In the genomic region with DNA sequence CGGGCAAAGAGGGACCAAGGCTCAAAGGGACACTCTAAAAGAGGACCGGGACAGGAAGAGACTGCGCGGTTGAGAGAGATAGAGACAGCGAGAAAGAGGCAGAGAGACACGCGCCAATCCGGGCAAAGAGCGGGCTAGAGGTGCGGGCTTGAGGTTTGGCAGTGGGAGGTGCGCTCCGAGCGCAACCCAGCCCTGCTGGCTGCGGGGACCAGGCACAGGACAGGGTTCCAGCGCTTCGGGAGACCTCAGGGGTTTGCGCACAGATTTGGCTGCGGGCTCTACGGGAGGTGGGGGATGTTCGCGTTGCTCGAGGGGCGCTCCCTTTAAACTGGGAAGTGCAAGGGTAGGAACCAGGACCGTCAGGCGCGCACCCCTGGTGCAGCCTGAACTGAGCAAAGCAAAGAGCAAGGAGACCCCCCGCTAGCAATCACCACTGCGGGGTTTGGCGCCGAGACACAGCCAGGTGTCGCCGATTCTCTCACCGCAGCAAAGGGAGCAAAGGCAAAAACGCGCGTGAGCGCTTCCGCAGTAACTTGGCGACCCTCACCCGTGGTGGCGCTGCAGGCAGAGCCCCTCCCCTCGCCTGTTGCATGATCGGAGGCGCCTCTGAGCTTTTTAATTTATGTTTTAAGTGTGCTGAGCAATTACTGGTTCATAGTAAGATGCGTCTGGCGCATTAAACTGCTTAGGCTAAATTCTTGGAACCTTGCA, we compare ENCODE assay signal across 10 mouse cellular contexts. TPM values are rescaled to one million over a fixed set of nuclear protein-coding genes. Genes with fewer than 3 reads are reported as not detected.
A peak's percentile ranks its signal among the peaks of the same experiment; 100 is the strongest.
DNase-seq lines count a peak whose midpoint lies in the region; ATAC-seq and TF ChIP-seq lines count a peak whose summit lies in the region.
"Had no signal": no experiment of that assay in that cellular context is flagged by ENCODE, and none has a peak within 500 bp of the region (broad histone marks: within the 10 kb centered on the region; RNA-seq: fewer than 3 reads in every experiment).

No protein-coding gene starts in this region.

- 18% methylated on average over 46 of the region's 46 CpGs for WGBS in kidney, embryonic 14.5 days
- 19% methylated on average over 46 of the region's 46 CpGs for WGBS in embryonic facial prominence, embryonic 13.5 days
- 18% methylated on average over 44 of the region's 46 CpGs for WGBS in intestine, embryonic 16.5 days
- WGBS in cerebellum, adult 2 months, result 5% methylated on average over 46 of the region's 46 CpGs
- 3% methylated on average over 40 of the region's 46 CpGs for WGBS in thymus, adult 2 months

- peak overlapping the region; percentile 45 for H3K4me2 ChIP-seq in kidney, embryonic 14.5 days (replicated peaks; ENCODE audit: low read depth, low read length)
- peak overlapping the region; percentile 60 for H3K4me2 ChIP-seq in embryonic facial prominence, embryonic 13.5 days
- H3K4me2 ChIP-seq in intestine, embryonic 16.5 days (ENCODE audit: low read depth, low read length), result peak overlapping the region; percentile 44

- H3K27ac ChIP-seq in kidney, embryonic 14.5 days (ENCODE audit: low read depth, low read length), result no peak overlapping the region
- H3K27ac ChIP-seq in embryonic facial prominence, embryonic 13.5 days, result no peak overlapping the region
- H3K27ac ChIP-seq in intestine, embryonic 16.5 days (ENCODE audit: low read length), result no peak overlapping the region
- no peak overlapping the region for H3K27ac ChIP-seq in cerebellum, adult 2 months (ENCODE audit: insufficient read depth, low read length)
- H3K27ac ChIP-seq in thymus, adult 2 months (ENCODE audit: control insufficient read depth, insufficient read depth, low read length), result no peak overlapping the region

- no peak; the same call in 1 of the 2 replicates for ATAC-seq in kidney, embryonic 14.5 days (ENCODE audit: low FRiP score, low TSS enrichment)
- ATAC-seq in embryonic facial prominence, embryonic 13.5 days (ENCODE audit: insufficient number of reproducible peaks, insufficient read depth, low FRiP score, low TSS enrichment, low read depth), result peak; percentile 26; the same call in 1 of the 2 replicates
- no peak for ATAC-seq in intestine, embryonic 16.5 days

- no peak for TF ChIP-seq POLR2A in cerebellum, adult 2 months (IDR thresholded peaks at IDR 0.05; ENCODE audit: borderline replicate concordance, insufficient read depth, low read length)
- TF ChIP-seq POLR2A in thymus, adult 2 months (IDR thresholded peaks at IDR 0.05; ENCODE audit: control insufficient read depth, extremely low read depth, insufficient read depth, low read length, poor library complexity), result no peak

- H3K27me3 ChIP-seq in kidney, embryonic 14.5 days (ENCODE audit: control insufficient read depth, insufficient read depth, low read length), result peaks cover 19% of the 10 kb centered on the region
- H3K27me3 ChIP-seq in embryonic facial prominence, embryonic 13.5 days, result peaks cover 42% of the 10 kb centered on the region
- peaks cover 22% of the 10 kb centered on the region; the same call in 1 of the 2 replicates for H3K27me3 ChIP-seq in intestine, embryonic 16.5 days (replicated peaks; ENCODE audit: control insufficient read depth, insufficient read depth, low read length)
- H3K27me3 ChIP-seq in cerebellum, adult 2 months (ENCODE audit: control insufficient read depth, insufficient read depth, low read length), result no peaks in the 10 kb centered on the region; the same call in 1 of the 2 replicates
- no peaks in the 10 kb centered on the region; the same call in 1 of the 2 replicates for H3K27me3 ChIP-seq in thymus, adult 2 months (ENCODE audit: control insufficient read depth, insufficient read depth, low read length)

- no peaks in the 10 kb centered on the region for H3K36me3 ChIP-seq in kidney, embryonic 14.5 days (ENCODE audit: control insufficient read depth, insufficient read depth, low read length)
- H3K36me3 ChIP-seq in embryonic facial prominence, embryonic 13.5 days, result no peaks in the 10 kb centered on the region
- no peaks in the 10 kb centered on the region for H3K36me3 ChIP-seq in intestine, embryonic 16.5 days (ENCODE audit: control insufficient read depth, insufficient read depth, low read length)
- H3K36me3 ChIP-seq in thymus, adult 2 months (ENCODE audit: control insufficient read depth, insufficient read depth, low read length), result no peaks in the 10 kb centered on the region

- no peak overlapping the region for H3K9ac ChIP-seq in kidney, embryonic 14.5 days (ENCODE audit: low read depth, low read length)
- H3K9ac ChIP-seq in embryonic facial prominence, embryonic 13.5 days, result no peak overlapping the region
- no peak overlapping the region for H3K9ac ChIP-seq in intestine, embryonic 16.5 days (ENCODE audit: low read depth, low read length)

- peak overlapping the region; percentile 25 for H3K4me3 ChIP-seq in kidney, embryonic 14.5 days (ENCODE audit: low read length)
- H3K4me3 ChIP-seq in embryonic facial prominence, embryonic 13.5 days, result peak overlapping the region; percentile 33
- H3K4me3 ChIP-seq in intestine, embryonic 16.5 days (ENCODE audit: low read length), result peak overlapping the region; percentile 35
- no peak overlapping the region for H3K4me3 ChIP-seq in cerebellum, adult 2 months (replicated peaks; ENCODE audit: insufficient read depth, low read depth, low read length)
- H3K4me3 ChIP-seq in thymus, adult 2 months (ENCODE audit: control insufficient read depth, insufficient read depth, low read length), result no peak overlapping the region

- H3K9me3 ChIP-seq in kidney, embryonic 14.5 days (ENCODE audit: control insufficient read depth, low read length), result no peaks in the 10 kb centered on the region
- no peaks in the 10 kb centered on the region for H3K9me3 ChIP-seq in embryonic facial prominence, embryonic 13.5 days
- H3K9me3 ChIP-seq in intestine, embryonic 16.5 days (ENCODE audit: control insufficient read depth, low read length), result no peaks in the 10 kb centered on the region

- DNase-seq in kidney, postnatal 10 days, result no peak
- peak; percentile 17 for DNase-seq in neural tube, embryonic 10.5 days (ENCODE audit: extremely low spot score, low spot score)
- DNase-seq in cerebellum, adult 2 months, result no peak
- DNase-seq in thymus, adult 2 months, result no peak
- no peak for DNase-seq in frontal cortex, postnatal 25 days (ENCODE audit: low spot score in 2 of 2)
- DNase-seq: cerebellum, adult 8-10 months; kidney, adult 9 months had no signal

- H3K4me1 ChIP-seq in kidney, embryonic 14.5 days (ENCODE audit: control insufficient read depth, insufficient read depth, low read length), result no peaks in the 10 kb centered on the region
- no peaks in the 10 kb centered on the region for H3K4me1 ChIP-seq in embryonic facial prominence, embryonic 13.5 days
- H3K4me1 ChIP-seq in intestine, embryonic 16.5 days (ENCODE audit: control insufficient read depth, insufficient read depth, low read length), result no peaks in the 10 kb centered on the region
- H3K4me1 ChIP-seq in cerebellum, adult 2 months (ENCODE audit: control insufficient read depth, insufficient read depth, low read length), result no peaks in the 10 kb centered on the region; the same call in 1 of the 2 replicates
- no peaks in the 10 kb centered on the region for H3K4me1 ChIP-seq in thymus, adult 2 months (replicated peaks; ENCODE audit: control insufficient read depth, insufficient read depth, low read length)

- TF ChIP-seq CTCF in cerebellum, adult 2 months (IDR thresholded peaks at IDR 0.05; ENCODE audit: borderline replicate concordance, insufficient read depth, low read depth, low read length), result no peak
- no peak for TF ChIP-seq CTCF in thymus, adult 2 months (IDR thresholded peaks at IDR 0.05; ENCODE audit: borderline replicate concordance, control insufficient read depth, extremely low read depth, insufficient read depth, low read length, poor library complexity)

RNA-seq across cellular contexts. Expression of gene Arhgap36, which starts 30.1 kb away (rescaled TPM):
- polyA plus RNA-seq in kidney, embryonic 14.5 days (2014; fragmentation: Nextera tagmentation; extraction: Ambion mirVana), result 0.71 and 0.93 TPM in 2 replicates
- 0.65 and 1.0 TPM in 2 replicates for polyA plus RNA-seq in embryonic facial prominence, embryonic 13.5 days (2015; fragmentation: Nextera tagmentation; extraction: Ambion mirVana)
- 1.2 and 1.8 TPM in 2 replicates for polyA plus RNA-seq in intestine, embryonic 16.5 days (2015; fragmentation: Nextera tagmentation; extraction: Ambion mirVana)
- 6.3 and 8.3 TPM in 2 replicates for polyA plus RNA-seq in cerebellum, adult 2 months (2012; rRNA removed)
- polyA plus RNA-seq in thymus, adult 2 months (2012; rRNA removed), result 0.05 TPM in 1 of 2 replicates, not detected in the other

Comparison
In these comparisons a context has a peak if more than half of its experiments do, and no peak if none do; other contexts are left out.
1. H3K4me3 ChIP-seq: peak in kidney, embryonic 14.5 days (single experiment), embryonic facial prominence, embryonic 13.5 days (single experiment) and intestine, embryonic 16.5 days (single experiment); none in cerebellum, adult 2 months (single experiment) and thymus, adult 2 months (single experiment).
2. Peak in every context shown above with its lines, with median percentiles within 50 percentile points of each other: H3K4me2 ChIP-seq.